Mouse (Mus musculus): ENCODE data around the gene Slc35e4. TPM values are rescaled to one million over a fixed set of nuclear protein-coding genes. Genes with fewer than 3 reads are reported as not detected.

Gene Slc35e4
- total RNA-seq (2023): 1 to 10 TPM; 3.2 to 3.8 TPM

DNA sequence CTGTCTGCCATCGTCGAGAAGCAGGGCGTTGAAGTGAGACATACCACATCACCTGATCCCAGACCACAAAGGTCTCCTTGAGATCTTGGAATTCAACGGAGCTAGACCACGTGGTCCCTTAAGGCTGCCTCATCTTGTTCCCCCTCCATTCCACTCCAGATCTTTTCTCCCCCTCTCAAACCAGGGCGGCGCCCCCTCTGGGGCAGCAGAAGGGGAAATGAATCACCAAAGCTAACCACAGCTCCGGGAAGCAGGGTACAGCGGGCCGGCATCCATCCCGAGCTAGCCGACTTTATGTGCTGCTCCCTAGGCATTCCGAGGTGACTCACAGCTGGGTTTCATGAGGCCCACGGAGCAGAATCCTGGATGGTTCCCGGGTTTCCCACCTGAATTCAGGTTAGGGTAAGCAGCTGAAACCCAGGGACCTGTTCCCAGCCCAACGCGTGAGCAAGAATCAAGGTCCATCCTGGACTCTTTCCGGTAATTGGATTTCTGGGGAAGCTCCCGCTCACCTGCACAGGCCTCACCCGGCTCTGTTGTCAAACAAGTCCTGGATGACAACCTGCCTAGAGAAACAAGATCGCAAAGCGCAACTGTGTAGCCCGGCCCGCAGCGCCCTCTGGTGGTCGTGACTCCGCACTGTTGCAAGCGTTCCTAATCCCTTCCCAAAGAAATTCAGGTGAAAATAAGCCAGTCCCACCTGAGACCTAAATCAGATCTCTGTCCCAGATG is at the start of gene Slc35e4:
TSS of gene Slc35e4 (minus strand) at position 556 of the 732 bp plus-strand sequence.

GRCm38 (mm10) chr11:3963610-3964415 is 49.3 kb upstream of the Slc35e4 start, which contains the start of gene Pes1:
Pes1 (plus strand) TSS chr11:3963975.

DNA sequence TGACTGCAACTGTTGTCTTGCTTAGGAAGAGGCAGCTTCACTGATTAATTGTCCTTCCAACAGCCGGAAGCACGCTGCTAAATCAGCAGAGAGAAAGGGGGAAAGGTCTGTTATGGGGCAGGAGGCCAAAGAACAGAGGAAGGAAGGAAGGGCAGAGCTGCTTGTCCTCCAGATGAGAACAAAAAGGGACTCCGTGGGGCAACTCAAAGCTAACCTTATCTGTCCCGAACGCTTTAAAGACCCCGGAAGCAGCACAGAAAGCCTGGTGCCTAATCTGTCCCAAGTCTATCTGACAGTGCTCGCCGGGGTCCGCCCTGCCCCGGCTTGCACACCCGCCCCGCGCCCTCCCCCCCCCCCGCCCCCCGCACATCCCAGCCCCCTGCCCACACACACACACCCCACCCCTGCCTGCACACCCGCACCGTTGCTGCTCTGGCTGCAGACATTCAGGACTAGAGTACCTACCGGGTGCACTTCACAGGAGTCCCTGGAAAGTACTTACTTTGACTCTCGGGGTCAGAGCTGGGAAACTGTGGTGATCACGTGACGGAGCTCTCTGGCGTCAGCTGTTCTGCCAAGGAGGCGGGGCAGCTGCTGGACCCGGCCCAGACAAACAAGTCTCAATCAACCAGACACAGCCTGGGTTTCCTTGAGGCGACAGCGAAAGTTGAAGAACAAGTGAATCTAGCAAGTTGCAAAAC is 17.2 kb upstream of the Slc35e4 start, which contains the start of gene Tcn2:
TSS of gene Tcn2 (minus strand) at position 649 of the 701 bp plus-strand sequence.

GRCm38 (mm10) chr11:3894406-3895281 is 19.8 kb downstream of the Slc35e4 start, which contains the start of the genes 4921536K21Rik and Dusp18:
4921536K21Rik (minus strand) TSS chr11:3895098.
Dusp18 (plus strand) TSS chr11:3895240.

DNA sequence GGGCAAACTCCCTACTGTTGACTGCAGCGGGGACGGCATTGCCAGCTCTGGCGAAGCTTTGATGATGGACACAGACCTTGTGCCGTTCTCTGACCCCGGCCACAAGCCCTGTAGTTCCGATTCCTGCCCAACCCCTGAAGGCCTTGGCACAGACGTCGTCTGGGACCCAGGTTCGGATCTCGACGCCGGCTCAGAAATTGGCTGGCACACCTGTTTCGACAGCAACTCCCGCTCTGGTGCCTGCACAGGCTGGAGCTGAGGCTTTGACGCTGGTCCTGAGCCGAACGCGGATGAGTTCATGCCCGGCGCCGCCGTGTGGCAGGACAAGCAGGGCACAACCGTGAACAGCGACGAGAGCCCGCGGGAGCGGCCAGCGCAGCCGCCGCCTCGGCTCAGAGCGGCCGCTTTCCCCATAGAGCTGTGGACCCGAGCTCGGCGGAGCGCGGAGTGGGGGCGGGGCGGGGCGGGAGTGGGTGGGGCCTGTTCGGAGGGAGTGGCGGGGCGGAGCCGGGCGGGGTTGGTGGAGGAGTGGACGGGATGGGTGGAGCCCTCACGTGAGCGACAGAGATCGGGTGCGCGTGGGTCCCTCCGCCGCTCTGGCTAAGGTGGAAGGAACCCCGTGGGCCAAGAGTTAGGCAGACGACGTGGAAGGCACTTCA is 50.9 kb downstream of the Slc35e4 start, which contains the start of gene Osbp2:
TSS of gene Osbp2 (minus strand) at position 450 of the 659 bp plus-strand sequence.

Other genes starting within 250 kb of the Slc35e4 start
- gene Osbp2, start 50.8 kb downstream of the Slc35e4 start, total RNA-seq (2023): not detected
- not detected for gene 4921536K21Rik, start 19.6 kb downstream of the Slc35e4 start, total RNA-seq (2023)
- gene Dusp18, start 19.4 kb downstream of the Slc35e4 start, total RNA-seq (2023): under 1 TPM; 0.62 to 0.79 TPM
- 10 to 100 TPM; 10.1 to 12.0 TPM for gene Tcn2, start 17.5 kb upstream of the Slc35e4 start, total RNA-seq (2023)
- 10 to 100 TPM; 66.0 to 70.9 TPM for gene Pes1, start 49.3 kb upstream of the Slc35e4 start, total RNA-seq (2023)
- not detected for gene 4930556J24Rik, start 62.1 kb upstream of the Slc35e4 start, total RNA-seq (2023)
- not detected for gene Gal3st1, start 69.0 kb upstream of the Slc35e4 start, total RNA-seq (2023)
- gene Sec14l4, start 116.8 kb upstream of the Slc35e4 start, total RNA-seq (2023): not detected
- not detected for gene Sec14l3, start 150.2 kb upstream of the Slc35e4 start, total RNA-seq (2023)
- 1 to 10 TPM; 1.3 to 1.6 TPM for gene Mtfp1, start 180.8 kb upstream of the Slc35e4 start, total RNA-seq (2023)
- 1 to 10 TPM; 1.4 to 1.5 TPM for gene Sec14l2, start 208.8 kb upstream of the Slc35e4 start, total RNA-seq (2023)
- gene Rnf215, start 220.5 kb upstream of the Slc35e4 start, total RNA-seq (2023): 10 to 100 TPM; 23.2 to 26.3 TPM
- gene Ccdc157, start 245.6 kb upstream of the Slc35e4 start, total RNA-seq (2023): 1 to 10 TPM; 5.7 to 7.2 TPM
- gene Sf3a1, start 245.7 kb upstream of the Slc35e4 start, total RNA-seq (2023): 10 to 100 TPM; 51.6 to 67.0 TPM

Measured in T-cell, adult 66 days (primary cell).